Mouse (Mus musculus) neural tube, embryonic 14.5 days (tissue): Measurements from ENCODE around the gene Tmem52. TPM values are rescaled to one million over a fixed set of nuclear protein-coding genes. Genes with fewer than 3 reads are reported as not detected.
"Not testable (repeated sequence)": the region's sequence is repeated elsewhere in the genome, so short reads cannot be mapped to it uniquely, and the experiment has no call there.

Experiments used
- ATAC-seq: fragments of 200-750 bp; cut with Nextera tagmentation; 2 replicates; pipeline ENCODE4 v1.8.0; 2017; ENCODE audit warnings: low read depth, mild to moderate bottlenecking, moderate TSS enrichment, moderate library complexity
- H3K27ac ChIP-seq: fragments of 300-500 bp; sonication (generic); 2 replicates; pipeline ENCODE4 v1.5.1; 2014; ENCODE audit warnings: low read depth, mild to moderate bottlenecking, control low read depth, low read length, moderate library complexity, mixed read lengths
- H3K27me3 ChIP-seq: fragments of 300-500 bp; sonication (generic); 2 replicates; pipeline ENCODE4 v1.6.1; 2014; ENCODE audit warnings: low read length; ENCODE audit not compliant: control insufficient read depth, insufficient read depth
- H3K36me3 ChIP-seq: fragments of 300-500 bp; sonication (generic); 2 replicates; pipeline ENCODE4 v1.6.1; 2014; ENCODE audit warnings: low read length, mixed read lengths; ENCODE audit not compliant: control insufficient read depth, insufficient read depth
- H3K4me1 ChIP-seq: fragments of 300-500 bp; sonication (generic); 2 replicates; pipeline ENCODE4 v1.6.1; 2014; ENCODE audit warnings: low read length; ENCODE audit not compliant: control insufficient read depth, insufficient read depth
- H3K4me2 ChIP-seq: fragments of 300-500 bp; sonication (generic); 2 replicates; pipeline ENCODE4 v1.6.1; 2014; ENCODE audit warnings: mild to moderate bottlenecking, low read depth, low read length, control low read depth
- H3K4me3 ChIP-seq: fragments of 300-500 bp; sonication (generic); 2 replicates; pipeline ENCODE4 v1.5.1; 2014; ENCODE audit warnings: low read depth, low read length, control low read depth, mixed read lengths
- H3K9ac ChIP-seq: fragments of 300-500 bp; sonication (generic); replicated peaks from 2 replicates; pipeline ENCODE4 v1.6.1; 2014; ENCODE audit warnings: low read depth, mild to moderate bottlenecking, control low read depth, low read length, mixed read lengths
- H3K9me3 ChIP-seq: fragments of 300-500 bp; sonication (generic); 2 replicates; pipeline ENCODE4 v1.6.1; 2016; ENCODE audit warnings: low read length; ENCODE audit not compliant: control insufficient read depth
- WGBS: fragments of 180-500 bp; shearing (Covaris S2); extraction: QIAGEN DNeasy Blood & Tissue Kit; methylation state at CpG from one replicate; pipeline ENCODE4 v1.1.7; 2014; 5-methylcytosine and 5-hydroxymethylcytosine counted together
- polyA plus RNA-seq: library from polyadenylated mRNA; unstranded; fragments of >200 nt; fragmentation: Nextera tagmentation; extraction: Ambion mirVana; gene quantifications from 2 replicates; pipeline ENCODE4 v1.2.1, GENCODE M21; 2014

Tmem52 gene
- not detected in 2 replicates for polyA plus RNA-seq

DNA sequence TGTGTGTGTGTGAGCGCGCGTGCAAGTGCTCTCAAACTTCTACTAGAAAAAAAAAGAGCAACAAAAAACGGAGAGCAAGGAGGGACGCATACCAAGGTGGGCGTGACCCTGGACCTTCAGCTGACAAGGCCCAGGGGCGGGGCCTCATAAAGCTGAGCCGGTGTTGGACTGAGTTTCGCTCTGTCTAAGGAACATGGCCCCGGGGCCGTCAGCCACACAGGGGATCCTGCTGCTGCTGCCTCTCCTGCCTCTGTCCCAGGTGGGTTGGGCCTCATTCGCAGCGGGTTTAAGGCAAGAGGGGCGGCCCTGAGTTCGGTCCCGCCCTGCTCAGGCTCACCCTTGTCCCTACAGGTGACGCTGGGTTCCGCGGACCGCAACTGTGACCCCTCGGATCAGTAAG is at the start of gene Tmem52:
Gene Tmem52 (plus strand): TSS at position 163 of the 400 bp plus-strand sequence.
- H3K4me1 ChIP-seq, result no peaks in the 10 kb centered on the region
- no peaks in the 10 kb centered on the region for H3K36me3 ChIP-seq
- 12% methylated on average over 21 of the region's 21 CpGs for WGBS
- ATAC-seq, result no peak
- no peak within 1 kb of the TSS for H3K27ac ChIP-seq
- no peak within 1 kb of the TSS for H3K4me2 ChIP-seq
- no peaks in the 10 kb centered on the region for H3K27me3 ChIP-seq
- no peak within 1 kb of the TSS for H3K9ac ChIP-seq
- H3K9me3 ChIP-seq, result no peaks in the 10 kb centered on the region
- no peak within 1 kb of the TSS for H3K4me3 ChIP-seq

DNA sequence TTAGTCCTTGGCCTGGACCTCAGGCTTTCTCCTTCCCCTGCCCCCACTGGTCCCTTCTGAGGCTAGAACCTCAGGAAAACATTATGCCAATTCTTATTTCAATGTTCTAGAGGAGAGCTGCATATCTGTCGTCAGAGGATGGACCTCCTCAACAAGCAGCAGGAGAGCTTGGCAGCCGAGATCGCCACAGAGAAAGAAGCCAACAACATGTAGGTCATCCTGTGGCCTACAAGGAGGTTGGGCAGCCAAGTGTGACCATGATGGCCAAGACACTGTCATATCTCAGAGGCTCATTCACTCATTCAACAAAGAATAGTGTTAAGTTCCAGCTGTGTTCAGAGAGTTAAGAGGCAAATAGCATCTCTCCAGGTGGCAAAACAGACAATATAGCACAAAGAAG is 48.8 kb upstream of the Tmem52 start:
- no peaks in the 10 kb centered on the region for H3K4me1 ChIP-seq
- WGBS, result 95% methylated on average over 3 of the region's 3 CpGs
- no peak overlapping the region for H3K27ac ChIP-seq
- H3K36me3 ChIP-seq, result no peaks in the 10 kb centered on the region
- H3K9me3 ChIP-seq, result no peaks in the 10 kb centered on the region
- H3K4me3 ChIP-seq, result no peak overlapping the region
- H3K27me3 ChIP-seq, result no peaks in the 10 kb centered on the region
- H3K9ac ChIP-seq, result no peak overlapping the region
- no peak for ATAC-seq
- no peak overlapping the region for H3K4me2 ChIP-seq

DNA sequence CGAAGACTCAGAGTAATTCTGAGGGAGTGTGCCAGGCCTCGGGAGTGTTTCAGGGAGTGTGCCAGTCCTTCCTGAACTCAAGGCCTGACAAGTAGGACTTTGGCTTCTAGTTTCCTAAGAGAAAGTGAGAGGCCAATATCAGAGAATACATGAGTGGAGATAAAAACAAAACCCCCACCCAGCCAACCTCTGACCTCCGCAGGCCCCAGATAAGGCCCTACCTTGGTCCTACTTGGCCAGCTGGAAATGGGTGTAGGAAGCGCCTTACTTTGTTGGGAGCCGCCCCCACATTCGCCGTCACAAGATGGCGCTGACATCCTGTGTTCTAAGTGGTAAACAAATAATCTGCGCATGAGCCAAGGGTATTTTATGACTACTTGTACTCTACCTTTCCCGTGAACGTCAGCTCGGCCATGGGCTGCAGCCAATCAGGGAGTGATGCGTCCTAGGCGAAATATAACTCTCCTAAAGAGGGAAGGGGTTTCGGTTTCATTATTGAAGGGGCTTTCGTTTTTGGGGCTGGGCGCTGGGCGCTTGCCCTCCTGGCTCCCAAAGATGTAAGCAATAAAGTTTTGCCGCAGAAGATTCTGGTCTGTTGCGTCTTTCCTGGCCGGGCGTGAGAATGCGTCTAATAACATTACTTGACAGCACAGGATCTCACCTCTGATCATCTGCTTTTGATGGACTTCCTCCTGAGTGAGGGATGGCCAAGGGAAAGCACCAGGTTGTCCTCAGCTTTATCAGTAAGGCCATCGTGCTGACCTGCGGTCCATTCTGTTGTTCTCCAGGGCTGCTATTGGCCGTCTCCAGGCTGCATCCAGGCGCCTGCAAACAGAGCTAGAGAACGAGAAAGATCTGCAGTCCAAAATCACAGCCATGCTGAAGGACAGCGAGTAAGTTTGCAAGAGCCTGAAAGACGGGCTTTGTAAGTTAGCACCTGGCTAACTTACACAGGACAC is 47.2 kb upstream of the Tmem52 start:
- H3K4me1 ChIP-seq, H3K4me2 ChIP-seq, H3K27ac ChIP-seq, H3K36me3 ChIP-seq, H3K27me3 ChIP-seq, H3K4me3 ChIP-seq, H3K9me3 ChIP-seq, ATAC-seq, H3K9ac ChIP-seq: not testable (repeated sequence)
- WGBS, result 91% methylated on average over 20 of the region's 30 CpGs

DNA sequence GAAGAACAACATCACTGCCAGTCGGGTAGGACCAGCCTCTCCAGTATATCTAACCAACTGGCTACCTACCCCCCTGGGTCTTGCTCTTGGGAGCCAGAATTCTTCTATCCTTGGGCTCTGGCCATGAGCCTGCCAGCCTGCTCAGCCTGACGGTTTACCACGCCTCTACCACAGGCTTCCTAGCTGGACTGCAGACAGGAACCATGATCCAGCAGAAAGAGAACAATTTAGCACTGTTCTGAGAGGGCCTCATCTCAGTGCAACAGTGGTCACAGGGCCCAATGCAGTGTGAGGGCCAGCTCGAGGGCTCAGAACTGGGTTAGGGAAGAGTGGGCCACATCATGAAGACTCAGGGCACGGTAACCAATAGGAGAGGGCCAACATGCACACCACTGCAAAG is 44.9 kb upstream of the Tmem52 start:
- Histone ChIP-seq H3K9me3 (no peaks in the 10 kb centered on the region), H3K27me3 (no peaks in the 10 kb centered on the region), H3K36me3 (no peaks in the 10 kb centered on the region), H3K4me2 (no peak overlapping the region), H3K4me3 (no peak overlapping the region), H3K27ac (no peak overlapping the region), H3K9ac (no peak overlapping the region), H3K4me1 (no peaks in the 10 kb centered on the region)
- no peak for ATAC-seq
- WGBS, result 83% methylated on average over 5 of the region's 5 CpGs

DNA sequence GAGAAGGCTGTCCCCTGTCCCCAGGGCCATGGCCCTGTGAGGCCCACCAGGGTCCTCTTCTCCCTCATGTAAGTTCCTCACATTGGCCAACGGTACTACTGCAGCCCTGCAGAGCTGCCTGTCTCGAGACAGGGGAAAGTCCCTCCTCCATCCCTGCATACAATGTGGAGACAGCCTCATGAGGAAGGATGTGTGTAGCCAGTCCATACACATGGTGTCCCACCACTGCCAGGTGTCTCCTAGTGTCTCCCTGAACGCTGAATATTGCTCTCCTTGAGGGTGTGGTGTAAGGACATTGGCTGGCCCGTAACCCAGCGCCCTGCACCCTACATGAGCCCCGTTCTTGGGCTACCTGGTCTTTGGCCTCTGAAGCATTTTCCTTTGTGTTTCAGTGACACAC is 42.6 kb upstream of the Tmem52 start:
- Histone ChIP-seq H3K4me3 (no peak overlapping the region), H3K4me1 (no peaks in the 10 kb centered on the region), H3K9ac (no peak overlapping the region), H3K27me3 (no peaks in the 10 kb centered on the region), H3K4me2 (no peak overlapping the region), H3K9me3 (no peaks in the 10 kb centered on the region), H3K27ac (no peak overlapping the region), H3K36me3 (no peaks in the 10 kb centered on the region)
- ATAC-seq, result no peak
- WGBS, result 75% methylated on average over 6 of the region's 6 CpGs

DNA sequence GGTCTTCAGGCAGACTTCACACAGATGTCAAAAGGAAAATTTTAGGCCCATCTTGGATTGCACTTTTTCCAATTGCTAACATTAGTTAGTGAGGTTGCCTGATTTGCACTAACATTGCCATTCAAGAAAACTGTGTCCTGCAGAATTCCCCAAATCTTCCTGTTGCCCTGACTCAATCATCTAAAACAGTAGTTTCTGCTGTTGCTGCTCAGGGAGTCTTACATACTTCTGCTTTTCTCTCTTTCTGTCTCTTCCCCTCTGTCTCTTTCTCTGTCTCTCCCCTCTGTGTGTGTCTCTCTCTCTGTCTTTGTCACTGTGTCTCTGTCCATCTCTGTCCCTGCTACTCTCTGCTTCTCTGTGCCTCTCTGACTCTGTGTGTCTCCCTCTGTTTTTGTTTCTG is 40.5 kb upstream of the Tmem52 start:
- H3K4me2 ChIP-seq, result no peak overlapping the region
- no peak overlapping the region for H3K9ac ChIP-seq
- H3K4me3 ChIP-seq, result no peak overlapping the region
- ATAC-seq, result no peak
- no peak overlapping the region for H3K27ac ChIP-seq
- no peaks in the 10 kb centered on the region for H3K27me3 ChIP-seq
- no peaks in the 10 kb centered on the region for H3K36me3 ChIP-seq
- no peaks in the 10 kb centered on the region for H3K9me3 ChIP-seq
- no peaks in the 10 kb centered on the region for H3K4me1 ChIP-seq

DNA sequence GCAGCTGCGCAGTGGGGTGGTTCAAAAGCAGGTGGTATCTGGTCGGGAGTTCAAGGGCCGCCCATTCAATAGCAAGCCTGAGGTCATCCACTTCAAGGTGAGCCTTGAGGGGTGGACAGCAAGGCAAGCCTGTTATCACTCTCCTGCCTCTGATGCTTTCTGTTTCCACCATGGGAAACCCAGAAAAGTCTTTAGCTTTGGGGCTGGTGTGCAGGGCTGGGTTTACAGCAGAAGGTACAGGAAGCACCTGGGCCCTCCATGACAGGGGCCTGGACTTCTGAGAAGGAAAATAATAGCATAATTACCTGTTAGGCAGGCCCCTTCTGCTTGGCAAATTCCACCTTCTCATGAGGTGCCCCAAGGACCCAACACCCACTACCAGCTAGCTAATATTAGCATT is 39.7 kb upstream of the Tmem52 start:
- Histone ChIP-seq H3K4me2 (no peak overlapping the region), H3K36me3 (no peaks in the 10 kb centered on the region), H3K9me3 (no peaks in the 10 kb centered on the region), H3K4me1 (no peaks in the 10 kb centered on the region), H3K4me3 (no peak overlapping the region), H3K27ac (no peak overlapping the region), H3K27me3 (no peaks in the 10 kb centered on the region), H3K9ac (no peak overlapping the region)
- 90% methylated on average over 3 of the region's 3 CpGs for WGBS
- ATAC-seq, result no peak

DNA sequence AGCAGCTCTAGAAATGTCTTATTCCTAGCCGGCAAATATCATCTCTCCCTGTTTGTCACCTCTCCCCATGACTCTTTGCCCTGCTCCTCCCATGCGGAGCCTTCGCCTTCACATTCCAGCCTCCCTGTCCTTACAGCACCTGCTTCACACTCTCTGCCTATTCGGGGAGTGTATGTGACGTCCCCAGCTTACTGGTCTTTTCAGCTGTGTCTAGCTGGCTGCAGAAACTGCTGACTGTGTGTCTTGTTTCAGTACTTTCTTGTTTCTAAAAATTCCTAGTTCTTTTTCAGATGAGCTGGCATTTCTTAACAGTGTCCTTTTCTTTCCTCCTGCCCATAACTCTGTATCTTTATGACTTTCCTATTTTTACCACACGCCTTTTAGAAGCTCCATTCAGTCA is 36.6 kb upstream of the Tmem52 start:
- Histone ChIP-seq H3K4me1 (no peaks in the 10 kb centered on the region), H3K4me2 (no peak overlapping the region), H3K4me3 (no peak overlapping the region), H3K27me3 (no peaks in the 10 kb centered on the region), H3K9ac (no peak overlapping the region), H3K27ac (no peak overlapping the region), H3K9me3 (no peaks in the 10 kb centered on the region), H3K36me3 (no peaks in the 10 kb centered on the region)
- 94% methylated on average over 6 of the region's 6 CpGs for WGBS
- no peak for ATAC-seq

DNA sequence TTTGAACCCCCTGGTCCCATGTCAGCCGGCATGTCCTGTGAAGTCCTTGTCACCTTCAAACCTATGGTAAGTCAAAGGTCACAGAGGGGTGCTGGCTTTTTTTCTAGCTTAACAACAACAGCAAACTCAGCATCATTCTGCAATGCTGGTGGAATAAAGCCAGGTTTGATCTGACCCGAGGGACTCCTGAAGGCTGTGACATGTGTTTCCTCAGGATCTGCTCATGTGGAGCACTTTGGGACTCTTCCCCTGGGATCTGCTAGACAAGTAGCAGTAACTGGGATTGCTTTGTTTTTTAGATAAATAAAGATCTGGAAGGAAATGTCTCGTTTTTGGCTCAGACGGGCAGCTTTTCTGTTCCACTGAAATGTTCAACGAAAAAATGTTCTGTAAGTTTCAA is 34.9 kb upstream of the Tmem52 start:
- H3K4me3 ChIP-seq, result no peak overlapping the region

More for the DNA sequence above, 34.9 kb upstream of the Tmem52 start:
- Histone ChIP-seq H3K27ac (no peak overlapping the region), H3K4me1 (no peaks in the 10 kb centered on the region), H3K4me2 (no peak overlapping the region), H3K9me3 (no peaks in the 10 kb centered on the region), H3K27me3 (no peaks in the 10 kb centered on the region), H3K36me3 (no peaks in the 10 kb centered on the region), H3K9ac (no peak overlapping the region)
- 85% methylated on average over 5 of the region's 5 CpGs for WGBS
- ATAC-seq, result no peak
